Mouse (Mus musculus) embryonic facial prominence, embryonic 12.5 days (tissue): Measurements from ENCODE around the gene Slc12a8. TPM values are rescaled to one million over a fixed set of nuclear protein-coding genes. Genes with fewer than 3 reads are reported as not detected.

ENCODE experiments used
- ATAC-seq: fragments of 200-750 bp; cut with Nextera tagmentation; 2 replicates; pipeline ENCODE4 v1.8.0; 2017; ENCODE audit not compliant: insufficient number of reproducible peaks, insufficient read depth, low FRiP score, low TSS enrichment
- H3K27ac ChIP-seq: fragments of 300-500 bp; sonication (generic); 2 replicates; pipeline ENCODE4 v1.5.1; 2016; ENCODE audit warnings: mild to moderate bottlenecking
- H3K27me3 ChIP-seq: fragments of 300-500 bp; sonication (generic); 2 replicates; pipeline ENCODE4 v1.6.1; 2016; ENCODE audit warnings: mild to moderate bottlenecking, moderate library complexity
- H3K36me3 ChIP-seq: fragments of 300-500 bp; sonication (generic); 2 replicates; pipeline ENCODE4 v1.6.1; 2016; ENCODE audit warnings: mild to moderate bottlenecking
- H3K4me1 ChIP-seq: fragments of 300-500 bp; sonication (generic); 2 replicates; pipeline ENCODE4 v1.6.1; 2016
- H3K4me2 ChIP-seq: fragments of 300-500 bp; sonication (generic); replicated peaks from 2 replicates; pipeline ENCODE4 v1.6.1; 2016; ENCODE audit warnings: mild to moderate bottlenecking, moderate library complexity
- H3K4me3 ChIP-seq: fragments of 300-500 bp; sonication (generic); 2 replicates; pipeline ENCODE4 v1.5.1; 2016; ENCODE audit warnings: mild to moderate bottlenecking
- H3K9ac ChIP-seq: fragments of 300-500 bp; sonication (generic); 2 replicates; pipeline ENCODE4 v1.6.1; 2016; ENCODE audit warnings: mild to moderate bottlenecking, moderate library complexity
- H3K9me3 ChIP-seq: fragments of 300-500 bp; sonication (generic); 2 replicates; pipeline ENCODE4 v1.6.1; 2016; ENCODE audit warnings: mild to moderate bottlenecking, moderate library complexity
- WGBS: fragments of 180-500 bp; shearing (Covaris S2); methylation state at CpG from one replicate; pipeline ENCODE4 v1.1.7; 2016; 5-methylcytosine and 5-hydroxymethylcytosine counted together
- polyA plus RNA-seq: library from polyadenylated mRNA; unstranded; fragments of >200 nt; fragmentation: Nextera tagmentation; extraction: Ambion mirVana; gene quantifications from 2 replicates; pipeline ENCODE4 v1.2.1, GENCODE M21; 2016

Gene Slc12a8
- polyA plus RNA-seq, 1 experiment from 2014 or later: 0.65 TPM

DNA sequence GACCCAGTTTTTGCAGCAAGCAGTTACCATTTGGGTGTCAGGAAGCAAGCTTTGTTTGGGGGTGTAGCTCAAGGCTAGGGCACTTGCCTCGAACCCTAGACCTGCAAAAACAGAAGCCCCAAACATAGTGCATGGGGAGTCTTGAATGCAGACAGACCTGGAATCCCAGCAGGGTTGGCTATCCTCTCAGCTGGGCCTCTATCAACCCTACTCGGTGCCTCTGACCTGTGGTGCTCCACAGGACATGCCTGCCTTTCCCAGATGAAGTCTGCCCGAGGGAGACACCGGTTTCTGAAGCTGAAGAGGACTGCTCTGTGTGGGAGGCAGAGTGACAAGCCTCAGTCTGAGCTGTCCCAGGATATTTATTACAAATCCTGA, 67.9 kb downstream of the Slc12a8 start:
- peaks cover 29% of the 10 kb centered on the region for H3K4me1 ChIP-seq
- no peak for ATAC-seq
- 12% methylated on average over 4 of the region's 4 CpGs for WGBS

GRCm38 (mm10) chr16:33587283-33588127, 70.4 kb downstream of the Slc12a8 start:
- H3K27ac ChIP-seq: no peak overlapping the region
- H3K27me3 ChIP-seq: no peaks in the 10 kb centered on the region
- no peak overlapping the region for H3K9ac ChIP-seq
- 80% methylated on average over 16 of the region's 16 CpGs for WGBS
- ATAC-seq: no peak
- no peak overlapping the region for H3K4me2 ChIP-seq
- no peaks in the 10 kb centered on the region for H3K36me3 ChIP-seq
- H3K4me1 ChIP-seq: peaks cover 20% of the 10 kb centered on the region
- no peaks in the 10 kb centered on the region for H3K9me3 ChIP-seq
- H3K4me3 ChIP-seq: no peak overlapping the region

More for the DNA sequence above, 67.9 kb downstream of the Slc12a8 start:
- peak overlapping the region; percentile 88 for H3K27ac ChIP-seq
- no peaks in the 10 kb centered on the region for H3K27me3 ChIP-seq
- no peaks in the 10 kb centered on the region for H3K36me3 ChIP-seq
- H3K4me3 ChIP-seq: no peak overlapping the region
- H3K4me2 ChIP-seq: no peak overlapping the region
- H3K9me3 ChIP-seq: no peaks in the 10 kb centered on the region
- no peak overlapping the region for H3K9ac ChIP-seq

GRCm38 (mm10) chr16:33588845-33589244, 71.7 kb downstream of the Slc12a8 start:
- no peaks in the 10 kb centered on the region for H3K36me3 ChIP-seq
- no peak overlapping the region for H3K4me3 ChIP-seq
- no peak for ATAC-seq
- no peaks in the 10 kb centered on the region for H3K27me3 ChIP-seq
- H3K27ac ChIP-seq: peak overlapping the region; percentile 19; the same call in 1 of the 2 replicates
- H3K9me3 ChIP-seq: no peaks in the 10 kb centered on the region
- H3K9ac ChIP-seq: no peak overlapping the region
- WGBS: 85% methylated on average over 2 of the region's 2 CpGs
- H3K4me1 ChIP-seq: peaks cover 16% of the 10 kb centered on the region
- no peak overlapping the region for H3K4me2 ChIP-seq

DNA sequence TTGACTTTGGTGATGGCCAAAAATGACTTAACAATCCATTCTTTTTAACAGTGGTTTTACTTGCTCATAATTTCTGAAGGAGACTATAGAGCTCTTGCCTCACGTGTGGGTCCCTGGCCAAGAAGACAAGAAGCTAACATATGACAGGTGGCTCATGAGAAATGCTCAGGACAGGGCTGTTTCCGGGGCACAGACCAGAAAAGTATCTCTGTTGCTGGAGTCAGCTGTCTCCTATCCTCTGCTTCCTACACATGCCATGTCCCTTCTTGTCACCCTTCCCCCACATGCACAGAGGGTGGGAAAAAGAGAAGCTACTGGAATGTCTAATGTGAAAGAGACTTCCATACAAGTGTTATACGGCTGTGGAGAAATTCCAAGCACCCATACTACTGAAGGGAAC, 73.3 kb downstream of the Slc12a8 start:
- WGBS: 91% methylated on average over 3 of the region's 3 CpGs
- peaks cover 7% of the 10 kb centered on the region for H3K4me1 ChIP-seq

GRCm38 (mm10) chr16:33591390-33592067, 74.4 kb downstream of the Slc12a8 start:
- H3K27me3 ChIP-seq: no peaks in the 10 kb centered on the region
- 74% methylated on average over 10 of the region's 10 CpGs for WGBS
- no peaks in the 10 kb centered on the region for H3K36me3 ChIP-seq
- H3K4me3 ChIP-seq: no peak overlapping the region
- H3K4me1 ChIP-seq: peaks cover 7% of the 10 kb centered on the region
- H3K9me3 ChIP-seq: no peaks in the 10 kb centered on the region
- H3K4me2 ChIP-seq: no peak overlapping the region
- H3K9ac ChIP-seq: no peak overlapping the region
- no peak overlapping the region for H3K27ac ChIP-seq
- ATAC-seq: no peak

More for the DNA sequence above, 73.3 kb downstream of the Slc12a8 start:
- no peak overlapping the region for H3K4me3 ChIP-seq
- no peak overlapping the region for H3K4me2 ChIP-seq
- H3K27ac ChIP-seq: no peak overlapping the region
- no peak for ATAC-seq
- no peaks in the 10 kb centered on the region for H3K9me3 ChIP-seq
- H3K36me3 ChIP-seq: no peaks in the 10 kb centered on the region
- H3K9ac ChIP-seq: no peak overlapping the region
- no peaks in the 10 kb centered on the region for H3K27me3 ChIP-seq

DNA sequence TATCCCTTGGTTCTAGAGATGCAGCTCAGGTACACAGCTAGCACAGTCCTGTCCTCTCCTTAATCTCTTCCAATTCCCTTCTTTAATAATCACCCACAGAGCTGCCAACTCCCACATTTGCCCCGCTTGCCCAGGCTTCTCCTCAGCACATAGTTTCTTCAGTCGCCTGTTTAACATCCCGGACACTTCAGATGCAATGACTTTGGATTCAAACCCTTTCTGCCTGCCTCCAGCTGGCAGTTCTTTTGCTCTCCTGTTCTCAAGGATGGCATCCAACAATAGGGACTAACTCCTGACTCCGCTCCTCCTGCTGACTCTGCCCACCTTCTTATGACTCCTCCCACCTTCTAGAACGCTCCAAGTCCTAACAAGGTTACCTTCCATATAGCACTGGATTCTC, 75.2 kb downstream of the Slc12a8 start:
- Histone ChIP-seq H3K4me2 (no peak overlapping the region), H3K4me3 (no peak overlapping the region), H3K4me1 (peaks cover 7% of the 10 kb centered on the region), H3K27ac (no peak overlapping the region), H3K27me3 (no peaks in the 10 kb centered on the region), H3K9ac (no peak overlapping the region), H3K36me3 (no peaks in the 10 kb centered on the region), H3K9me3 (no peaks in the 10 kb centered on the region)
- WGBS: 93% methylated on average over 5 of the region's 5 CpGs
- ATAC-seq: no peak

DNA sequence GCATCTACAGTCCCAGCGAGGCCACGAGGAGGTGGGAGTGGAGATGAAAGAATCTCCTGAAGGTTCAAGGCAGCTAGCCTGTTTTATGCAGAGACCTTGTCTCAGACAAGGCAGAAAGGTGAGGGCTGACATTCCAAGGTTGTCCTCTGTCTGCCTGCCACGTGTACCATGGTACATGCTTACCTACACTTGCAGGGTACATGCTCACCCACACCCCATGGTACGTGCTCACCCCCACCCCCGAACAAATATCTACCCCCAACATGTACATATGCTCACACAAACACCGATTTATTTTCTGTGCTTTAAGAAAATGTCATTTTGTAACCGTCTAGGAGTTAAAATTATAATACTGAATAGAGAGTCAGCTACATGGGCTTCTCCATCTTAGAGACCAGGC, 76.3 kb downstream of the Slc12a8 start:
- no peaks in the 10 kb centered on the region for H3K36me3 ChIP-seq
- no peak overlapping the region for H3K4me2 ChIP-seq
- H3K27ac ChIP-seq: no peak overlapping the region
- ATAC-seq: no peak
- no peaks in the 10 kb centered on the region for H3K9me3 ChIP-seq
- H3K4me1 ChIP-seq: peaks cover 7% of the 10 kb centered on the region
- 87% methylated on average over 7 of the region's 7 CpGs for WGBS
- no peak overlapping the region for H3K4me3 ChIP-seq
- no peaks in the 10 kb centered on the region for H3K27me3 ChIP-seq
- H3K9ac ChIP-seq: no peak overlapping the region

DNA sequence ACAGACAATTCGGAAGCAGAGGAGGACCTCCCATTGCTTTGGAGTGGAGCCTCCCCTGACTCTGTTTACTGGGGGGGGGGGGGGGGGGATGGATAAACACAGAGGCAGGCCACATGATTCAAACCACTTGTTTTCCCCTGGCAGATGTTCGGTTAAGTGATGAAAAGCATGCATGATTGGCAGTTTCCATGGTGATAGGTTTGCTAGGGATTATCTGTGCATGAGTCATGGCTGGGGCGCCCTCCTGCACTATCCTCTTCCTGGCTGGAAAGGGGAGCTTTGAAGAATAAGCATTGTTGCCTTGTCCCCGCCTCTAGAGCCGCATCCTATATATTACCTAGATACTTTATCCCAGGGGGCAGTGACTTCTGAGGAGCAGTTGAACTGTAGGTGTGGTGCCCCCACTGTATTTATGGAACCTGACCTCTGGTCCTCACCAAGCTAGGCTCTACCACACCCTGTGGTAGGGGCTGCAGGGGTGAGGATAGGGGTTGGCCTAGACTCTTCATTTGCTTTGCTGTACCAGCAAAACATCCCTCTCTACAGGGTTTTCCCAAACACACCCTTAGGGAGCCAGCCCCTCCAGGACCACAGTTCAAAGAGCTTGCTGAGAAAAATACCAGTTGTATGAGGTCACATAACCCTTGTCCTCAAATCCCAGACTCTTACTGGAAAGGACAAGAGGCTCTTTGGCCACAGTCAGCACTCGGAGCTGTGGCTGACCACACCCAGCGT, 77.1 kb downstream of the Slc12a8 start:
- Histone ChIP-seq H3K36me3 (no peaks in the 10 kb centered on the region), H3K27me3 (no peaks in the 10 kb centered on the region), H3K4me1 (peaks cover 7% of the 10 kb centered on the region), H3K9ac (no peak overlapping the region), H3K9me3 (no peaks in the 10 kb centered on the region), H3K4me2 (no peak overlapping the region), H3K27ac (no peak overlapping the region), H3K4me3 (no peak overlapping the region)
- 51% methylated on average over 7 of the region's 7 CpGs for WGBS
- ATAC-seq: peak; percentile 60; the same call in 1 of the 2 replicates

GRCm38 (mm10) chr16:33595235-33595769, 78.2 kb downstream of the Slc12a8 start:
- Histone ChIP-seq H3K9ac (no peak overlapping the region), H3K4me3 (no peak overlapping the region), H3K4me1 (peaks cover 7% of the 10 kb centered on the region), H3K4me2 (no peak overlapping the region), H3K36me3 (no peaks in the 10 kb centered on the region), H3K9me3 (no peaks in the 10 kb centered on the region), H3K27ac (no peak overlapping the region), H3K27me3 (no peaks in the 10 kb centered on the region)
- no peak for ATAC-seq
- 87% methylated on average over 6 of the region's 6 CpGs for WGBS

DNA sequence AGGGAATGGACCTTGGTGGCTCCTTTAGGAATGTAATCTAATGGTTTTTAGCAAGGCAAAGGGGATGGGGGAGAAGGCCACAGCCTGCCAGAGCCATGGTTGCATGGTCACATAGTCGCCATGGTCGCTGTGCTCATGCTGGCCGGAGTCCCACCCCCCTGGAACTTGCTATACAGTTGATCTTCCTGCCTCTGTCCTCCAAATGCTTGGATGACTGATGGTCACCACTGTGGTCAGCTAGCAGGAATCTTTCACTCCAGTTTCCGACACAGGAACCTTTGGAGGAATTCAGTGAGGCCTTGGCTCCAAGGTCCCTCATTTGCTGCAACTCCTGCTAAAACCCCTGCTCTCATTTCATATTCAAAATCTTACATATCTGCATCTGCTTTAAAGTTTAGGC, 79.1 kb downstream of the Slc12a8 start:
- Histone ChIP-seq H3K9me3 (no peaks in the 10 kb centered on the region), H3K27ac (no peak overlapping the region), H3K4me3 (no peak overlapping the region), H3K27me3 (no peaks in the 10 kb centered on the region), H3K4me2 (no peak overlapping the region), H3K4me1 (peaks cover 7% of the 10 kb centered on the region), H3K9ac (no peak overlapping the region), H3K36me3 (no peaks in the 10 kb centered on the region)
- ATAC-seq: no peak
- WGBS: 89% methylated on average over 4 of the region's 4 CpGs

DNA sequence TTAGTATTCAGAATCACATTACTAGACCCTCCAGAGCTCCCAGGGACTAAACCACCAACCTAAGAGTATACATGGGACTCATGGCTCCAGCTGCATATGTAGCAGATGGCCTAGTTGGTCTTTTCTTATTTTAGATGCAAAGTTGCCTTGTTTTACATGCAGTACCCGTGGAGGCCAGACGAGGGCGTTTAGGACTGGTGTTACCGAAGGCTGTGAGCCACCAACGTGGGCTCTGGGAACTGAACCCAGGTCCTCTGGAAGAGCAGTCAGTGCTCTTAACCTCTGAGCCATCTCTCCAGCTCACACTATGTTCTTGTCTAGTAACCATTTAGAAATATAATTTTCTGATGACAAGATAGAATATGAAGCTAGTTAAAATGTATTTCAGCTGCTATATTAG, 83.1 kb downstream of the Slc12a8 start:
- H3K27ac ChIP-seq: no peak overlapping the region
- H3K4me1 ChIP-seq: no peaks in the 10 kb centered on the region
- no peak overlapping the region for H3K4me3 ChIP-seq
- no peak overlapping the region for H3K9ac ChIP-seq
- no peaks in the 10 kb centered on the region for H3K9me3 ChIP-seq
- WGBS: 18% methylated on average over 5 of the region's 5 CpGs
- no peaks in the 10 kb centered on the region for H3K36me3 ChIP-seq
- no peak for ATAC-seq
- H3K4me2 ChIP-seq: no peak overlapping the region
- no peaks in the 10 kb centered on the region for H3K27me3 ChIP-seq
